Mouse (Mus musculus) gastrocnemius, postnatal 14 days (tissue): ENCODE data around the gene Mrpl21. TPM values are rescaled to one million over a fixed set of nuclear protein-coding genes. Genes with fewer than 3 reads are reported as not detected.
A peak's percentile ranks its signal among the peaks of the same experiment; 100 is the strongest.

Source experiments
- DNase-seq: peaks from one replicate; pipeline ENCODE4 v3.0.0; 2021; ENCODE audit warnings: mixed read lengths
- intact Hi-C: fragments of 180-260 bp; cut with DNase I; formaldehyde crosslinking; loops from one replicate; pipeline ENCODE4 v1.15.1; 2025; ENCODE audit warnings: low total_unique reads
- total RNA-seq, 2 experiments: library from RNA; stranded (reverse); gene quantifications; 2 replicates each; pipeline ENCODE4 v1.2.3; 2021

Gene Mrpl21
- total RNA-seq, 2 experiments from 2014 or later, result 65.2 to 69.9 TPM

DNA sequence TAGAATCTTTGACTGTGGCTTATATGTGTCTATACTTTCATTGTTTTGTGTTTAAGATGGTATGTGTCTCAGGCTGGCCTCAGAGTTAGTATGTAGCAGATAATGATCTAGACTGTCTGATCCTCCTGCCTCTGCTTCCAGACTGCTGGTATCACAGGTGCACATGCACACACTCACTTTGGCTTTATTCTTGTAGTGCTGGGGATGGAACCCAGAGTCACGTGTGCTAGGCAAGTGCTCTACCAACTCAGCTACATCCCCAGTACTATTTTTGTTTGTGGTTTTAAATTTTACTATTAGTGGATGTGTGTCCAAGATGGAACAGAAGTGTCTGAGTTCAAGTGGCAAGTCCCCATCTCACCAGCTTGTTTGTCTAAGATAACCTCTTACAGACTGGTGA lies 10.3 kb downstream of the Mrpl21 start:
- intact Hi-C loops, result loop anchor here (5.0 kb wide), 1 partner anchor 154 kb away; no protein-coding TSS in a partner anchor
- no peak for DNase-seq

DNA sequence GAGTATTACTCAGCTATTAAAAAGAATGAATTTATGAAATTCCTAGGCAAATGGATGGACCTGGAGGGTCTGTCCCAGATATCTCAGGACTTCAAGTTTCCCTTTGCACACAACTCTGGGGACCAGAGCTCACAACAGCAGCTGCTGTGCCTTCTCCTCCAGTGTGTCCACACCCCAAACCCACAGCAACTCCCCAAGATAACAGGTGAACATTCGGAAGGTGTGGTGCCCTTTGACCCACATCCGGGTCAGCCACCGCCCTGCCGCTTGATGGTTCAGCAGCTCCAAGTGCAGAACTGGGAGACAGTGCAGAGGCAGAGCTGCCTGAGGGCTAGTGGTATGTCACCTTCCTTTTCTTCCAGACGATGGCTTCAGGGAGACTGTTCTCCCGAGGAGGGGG lies 12.5 kb downstream of the Mrpl21 start:
- no peak for DNase-seq

DNA sequence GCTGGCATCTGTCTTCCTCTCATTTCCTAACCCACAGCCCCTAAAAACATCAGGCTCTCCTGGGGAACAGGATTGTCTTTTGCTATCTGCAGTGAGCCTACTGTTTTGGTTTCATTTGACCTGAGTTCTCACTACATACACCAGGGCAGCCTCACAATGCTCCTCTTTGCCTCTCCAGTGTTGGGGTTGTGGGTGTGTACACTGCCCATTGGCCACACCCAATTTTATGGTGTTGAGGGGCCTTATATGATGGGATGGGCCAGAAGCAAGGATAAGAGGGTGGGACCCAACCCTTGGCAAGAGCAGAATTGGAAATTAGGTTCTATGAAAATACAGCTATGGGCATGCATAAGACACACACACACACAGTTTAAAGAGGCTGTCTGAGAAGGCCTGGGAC lies 14.3 kb downstream of the Mrpl21 start:
- DNase-seq, result no peak
- intact Hi-C loops, result no loop called here

More for the DNA sequence above, 12.5 kb downstream of the Mrpl21 start:
- intact Hi-C loops, result no loop called here

DNA sequence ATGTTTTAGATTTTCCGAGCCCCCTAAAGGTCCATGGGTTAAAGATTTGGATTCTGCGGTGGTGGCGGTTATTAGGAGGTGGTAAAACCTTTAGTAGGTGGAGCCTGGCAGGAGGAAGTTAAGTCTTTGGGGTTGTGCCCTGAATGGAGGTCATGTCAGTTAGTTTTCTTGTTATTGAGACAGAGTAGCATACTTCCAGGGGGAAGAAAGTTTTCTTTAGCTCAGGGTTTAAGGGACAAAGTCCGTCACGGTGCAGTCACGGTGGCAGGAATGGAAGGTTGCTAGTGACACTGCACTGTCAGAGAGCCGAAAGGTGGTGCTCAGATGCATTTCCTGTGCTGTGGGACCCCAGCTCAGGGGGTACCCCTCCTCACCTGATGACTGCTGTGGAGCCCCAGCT lies 15.1 kb downstream of the Mrpl21 start:
- intact Hi-C loops, result no loop called here

DNA sequence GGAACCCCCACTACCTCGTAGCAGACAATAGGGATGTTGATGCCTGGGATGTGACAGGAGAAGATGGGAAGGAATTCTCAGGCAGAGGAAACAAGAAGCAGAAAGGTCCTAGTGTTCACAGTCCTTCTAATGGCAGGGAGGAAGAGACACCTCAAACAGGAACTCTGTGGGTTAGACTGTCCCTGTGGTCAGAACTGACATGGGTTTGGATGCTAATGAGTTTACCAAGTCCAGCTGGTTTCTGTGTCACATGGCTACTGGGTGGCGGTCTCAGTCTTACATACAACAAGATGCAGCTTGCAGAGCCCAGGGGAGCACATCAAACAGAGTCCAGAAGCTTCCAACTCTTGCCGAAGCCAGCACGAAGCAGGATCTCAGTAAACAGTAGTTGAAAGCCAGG lies 21.3 kb downstream of the Mrpl21 start:
- no peak for DNase-seq
- intact Hi-C loops, result loop anchor here (5.0 kb wide), 1 partner anchor 63 kb away; no protein-coding TSS in a partner anchor

More for the DNA sequence above, 15.1 kb downstream of the Mrpl21 start:
- DNase-seq, result no peak

DNA sequence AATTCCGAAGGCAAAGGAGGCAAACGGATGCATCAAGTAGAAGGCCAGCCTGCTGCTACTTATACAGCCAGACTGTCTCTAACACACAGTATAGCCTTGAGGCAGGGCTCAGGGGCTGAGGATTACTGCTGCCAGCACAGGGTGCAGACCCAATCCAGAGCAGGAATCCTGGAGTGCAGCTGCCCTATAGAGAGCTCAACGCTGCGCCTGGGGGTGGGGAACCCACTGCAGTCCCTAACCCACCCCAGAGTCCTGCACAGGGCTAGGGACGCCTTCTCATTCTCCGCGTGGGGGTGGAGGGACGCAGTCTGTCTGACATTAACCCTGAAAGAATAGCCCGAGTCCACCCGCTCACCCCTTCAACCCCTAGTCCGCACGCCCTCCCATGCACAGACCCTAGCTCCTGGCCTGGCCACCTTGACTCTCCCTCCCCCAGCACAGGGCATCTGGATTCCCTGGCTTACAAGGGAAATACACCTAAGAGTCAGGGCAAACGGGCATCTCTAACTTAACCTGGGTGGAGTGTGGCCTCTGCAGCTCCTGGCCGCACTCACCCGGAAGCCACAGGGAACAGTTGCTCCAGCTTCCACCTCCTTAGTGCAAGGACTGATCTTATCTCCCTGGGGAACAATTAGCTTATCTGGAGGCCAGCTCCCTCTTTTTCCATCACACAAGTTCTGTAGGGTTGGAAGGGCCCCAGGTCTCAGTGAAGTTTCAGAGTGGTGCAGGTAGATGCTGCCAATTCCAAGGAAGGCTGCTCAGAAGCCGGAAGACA lies 24.7 kb downstream of the Mrpl21 start:
- intact Hi-C loops, result no loop called here
- no peak for DNase-seq

DNA sequence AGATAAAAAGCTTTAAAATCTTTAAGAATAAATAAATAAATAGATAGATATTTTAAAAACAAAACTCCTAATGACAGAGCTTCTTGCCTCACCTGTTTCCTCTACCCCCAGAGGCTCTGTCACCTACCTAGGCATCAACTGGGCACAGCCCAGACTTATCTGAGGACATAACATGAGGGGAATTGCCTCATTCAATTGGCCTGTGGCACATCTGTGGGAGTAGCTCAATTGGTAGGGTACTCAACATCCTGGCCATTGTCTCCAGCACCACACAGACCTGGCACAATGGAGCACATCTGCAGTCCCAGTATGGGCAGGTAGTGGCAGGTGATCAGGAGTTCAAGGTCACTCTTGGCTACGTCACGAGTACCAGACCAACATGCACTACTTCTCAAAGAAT lies 36.6 kb downstream of the Mrpl21 start:
- no peak for DNase-seq
- intact Hi-C loops, result no loop called here

DNA sequence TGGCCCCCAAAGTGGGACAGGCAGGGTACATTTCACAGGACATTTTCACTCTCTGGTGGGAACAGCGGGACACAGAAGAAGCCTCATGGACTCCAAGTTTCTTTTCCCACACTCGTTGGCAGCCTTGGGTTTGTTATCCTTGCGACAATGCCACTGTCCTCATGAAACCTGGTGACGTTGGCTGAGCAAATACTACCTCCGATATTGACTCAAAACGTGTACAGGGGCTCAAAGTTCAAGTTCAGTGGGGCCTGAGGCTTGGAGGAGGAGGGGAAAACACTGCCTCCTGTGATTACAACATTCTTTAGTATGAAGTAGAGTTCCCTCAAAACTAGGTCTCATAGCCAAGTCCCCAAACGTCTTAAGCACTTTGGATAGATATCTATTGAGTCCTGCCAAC lies 37.4 kb downstream of the Mrpl21 start:
- intact Hi-C loops, result no loop called here

DNA sequence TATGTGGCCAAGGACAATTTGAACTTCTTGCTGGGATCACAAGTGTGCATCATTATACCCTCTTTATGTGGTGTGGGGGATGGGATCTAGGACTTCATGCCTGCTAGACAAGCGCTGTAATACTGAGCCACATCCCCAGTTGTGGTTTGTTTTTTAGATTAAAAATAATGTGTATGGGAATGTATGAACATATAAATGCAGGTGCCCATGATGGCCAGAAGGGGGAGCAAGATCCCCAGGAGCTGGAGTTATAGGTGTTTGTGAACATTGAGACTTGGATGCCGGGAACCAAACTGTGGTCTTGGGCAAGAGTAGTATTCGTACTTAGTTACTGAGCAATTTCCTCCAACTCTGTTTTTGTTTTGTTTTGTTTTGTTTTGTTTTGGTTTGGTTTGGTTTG lies 38.1 kb downstream of the Mrpl21 start:
- no peak for DNase-seq

More for the DNA sequence above, 37.4 kb downstream of the Mrpl21 start:
- DNase-seq, result no peak

DNA sequence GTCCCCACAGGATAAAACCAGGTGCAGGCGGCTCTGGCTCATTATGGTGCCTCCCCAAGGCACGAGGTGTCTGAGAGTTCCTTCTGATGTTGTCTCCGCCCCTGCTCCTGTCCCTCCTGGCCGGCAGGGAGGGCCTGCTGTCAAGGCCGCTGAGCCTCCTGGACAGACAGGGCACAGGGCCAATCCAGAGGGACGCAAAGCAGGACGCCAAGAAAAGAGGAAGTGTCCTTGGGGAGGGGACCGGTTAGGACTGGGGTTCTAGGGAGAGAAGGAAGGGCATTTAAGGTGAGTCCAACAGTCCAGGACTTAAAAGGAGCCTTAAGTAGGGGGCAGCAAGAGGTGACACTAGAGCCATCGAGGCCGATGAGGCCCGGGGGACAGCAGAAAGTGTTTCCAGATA lies 38.9 kb downstream of the Mrpl21 start:
- peak; percentile 71 for DNase-seq
- intact Hi-C loops, result no loop called here

More for the DNA sequence above, 38.1 kb downstream of the Mrpl21 start:
- intact Hi-C loops, result no loop called here

DNA sequence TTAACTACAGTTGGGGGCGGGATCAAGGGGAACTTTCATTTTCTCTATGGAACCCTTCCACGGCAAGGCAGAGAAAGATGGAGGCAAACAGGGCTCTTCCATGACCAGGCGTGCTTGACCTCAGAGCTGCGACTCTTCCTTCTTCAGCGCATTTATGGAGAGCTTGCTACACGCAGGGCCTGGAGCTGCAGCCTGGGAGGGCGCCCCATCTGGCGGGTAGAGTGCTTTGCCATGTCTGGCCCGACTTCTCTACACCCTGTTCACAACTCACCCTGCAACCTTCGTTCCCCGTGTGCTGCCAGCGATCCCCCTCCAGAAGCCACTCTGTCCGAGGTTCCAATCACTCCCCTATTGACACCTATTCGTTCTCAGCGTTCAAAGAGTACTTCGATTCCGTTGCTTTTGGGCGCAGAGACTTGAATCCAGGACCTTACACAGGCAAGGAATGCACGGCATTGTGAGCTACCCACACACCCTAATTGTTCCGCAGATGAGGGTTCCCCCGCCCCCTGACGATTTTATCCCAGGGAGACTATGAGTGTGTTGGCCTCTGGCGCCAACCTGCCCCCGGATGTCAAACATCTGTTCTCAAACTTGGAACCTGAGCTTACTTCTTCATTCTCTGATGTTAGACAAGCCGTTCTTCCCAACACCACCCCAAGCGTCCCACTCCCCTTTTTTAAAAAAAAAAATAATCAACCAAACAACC lies 39.7 kb downstream of the Mrpl21 start, which contains the start of gene Cpt1a:
Gene Cpt1a (plus strand): TSS at position 74 of the 709 bp plus-strand sequence.
- intact Hi-C loops, result no loop called here
- DNase-seq, result peak; percentile 65

DNA sequence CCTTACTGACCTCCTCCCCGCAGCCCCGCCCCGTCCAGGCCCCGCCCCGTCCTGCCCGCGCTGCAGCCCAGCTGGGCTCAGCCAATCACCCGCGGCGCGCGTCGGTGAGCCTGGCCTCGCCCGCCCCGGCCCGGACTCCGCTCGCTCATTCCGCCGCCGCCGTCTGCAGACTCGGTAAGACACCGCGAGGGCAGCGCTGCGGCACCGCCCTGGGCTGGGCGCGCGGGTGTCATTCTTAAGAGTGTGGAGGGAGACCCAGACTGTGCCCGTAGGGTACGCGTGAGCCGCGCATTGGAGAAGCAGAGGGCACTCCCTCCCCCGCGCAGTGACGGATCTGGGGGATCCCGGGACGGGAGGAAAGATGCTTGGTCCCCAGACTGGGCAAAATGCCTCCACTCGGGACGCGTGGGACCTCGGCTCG lies 40.5 kb downstream of the Mrpl21 start:
- peak; percentile 91 for DNase-seq
- intact Hi-C loops, result no loop called here

DNA sequence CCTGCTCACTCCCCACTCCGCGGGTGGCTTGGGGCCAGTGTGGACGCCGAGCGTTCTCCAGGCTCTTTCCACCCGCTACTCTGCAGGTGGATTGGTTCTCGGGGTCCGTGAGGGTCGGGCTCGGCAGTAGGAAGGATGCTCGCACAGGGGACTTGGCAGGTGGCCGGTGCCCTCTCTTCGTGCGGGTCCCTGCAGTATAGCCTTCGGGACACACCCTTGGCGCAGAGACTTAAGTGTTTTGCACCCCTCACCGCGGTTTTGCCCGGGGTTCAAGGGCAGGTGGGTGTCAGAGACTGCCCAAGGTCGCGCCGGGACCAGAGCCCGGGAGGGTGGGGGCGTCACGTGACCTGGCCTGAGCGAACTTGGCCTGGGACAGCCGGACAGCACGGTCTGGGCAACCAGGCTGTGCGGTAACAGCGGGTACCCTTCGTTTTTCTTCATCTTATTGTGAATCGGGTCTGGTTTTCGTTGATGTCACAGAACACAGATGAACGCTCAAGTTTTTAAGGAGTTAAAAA lies 41.1 kb downstream of the Mrpl21 start:
- peak; percentile 78 for DNase-seq
- intact Hi-C loops, result no loop called here

DNA sequence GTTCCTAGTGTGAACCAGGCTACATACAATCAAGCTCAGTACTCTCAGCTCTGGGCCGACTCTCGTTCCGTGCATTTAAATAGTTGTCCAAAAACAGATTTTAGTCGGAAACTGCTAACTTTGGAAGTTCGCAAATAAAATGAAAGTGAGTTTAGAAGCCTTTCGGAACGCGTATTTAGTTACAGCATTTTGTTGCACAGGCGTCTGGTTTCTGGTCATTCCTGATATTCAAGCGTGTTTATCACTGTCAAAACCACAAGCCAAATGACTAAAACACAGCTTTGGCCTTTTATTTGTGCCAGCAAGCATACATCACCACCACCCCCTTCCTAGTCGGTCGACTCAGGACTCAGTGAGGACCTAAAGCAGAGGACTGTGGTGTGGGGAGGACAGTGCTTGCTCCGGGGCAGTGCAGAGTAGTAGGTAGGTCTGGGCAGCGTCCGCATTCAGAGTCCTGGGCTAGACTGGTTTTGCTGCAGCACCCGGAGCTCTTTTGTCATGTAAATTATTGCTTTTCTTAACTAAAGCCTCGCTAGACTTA lies 41.6 kb downstream of the Mrpl21 start:
- intact Hi-C loops, result no loop called here
- DNase-seq, result no peak

DNA sequence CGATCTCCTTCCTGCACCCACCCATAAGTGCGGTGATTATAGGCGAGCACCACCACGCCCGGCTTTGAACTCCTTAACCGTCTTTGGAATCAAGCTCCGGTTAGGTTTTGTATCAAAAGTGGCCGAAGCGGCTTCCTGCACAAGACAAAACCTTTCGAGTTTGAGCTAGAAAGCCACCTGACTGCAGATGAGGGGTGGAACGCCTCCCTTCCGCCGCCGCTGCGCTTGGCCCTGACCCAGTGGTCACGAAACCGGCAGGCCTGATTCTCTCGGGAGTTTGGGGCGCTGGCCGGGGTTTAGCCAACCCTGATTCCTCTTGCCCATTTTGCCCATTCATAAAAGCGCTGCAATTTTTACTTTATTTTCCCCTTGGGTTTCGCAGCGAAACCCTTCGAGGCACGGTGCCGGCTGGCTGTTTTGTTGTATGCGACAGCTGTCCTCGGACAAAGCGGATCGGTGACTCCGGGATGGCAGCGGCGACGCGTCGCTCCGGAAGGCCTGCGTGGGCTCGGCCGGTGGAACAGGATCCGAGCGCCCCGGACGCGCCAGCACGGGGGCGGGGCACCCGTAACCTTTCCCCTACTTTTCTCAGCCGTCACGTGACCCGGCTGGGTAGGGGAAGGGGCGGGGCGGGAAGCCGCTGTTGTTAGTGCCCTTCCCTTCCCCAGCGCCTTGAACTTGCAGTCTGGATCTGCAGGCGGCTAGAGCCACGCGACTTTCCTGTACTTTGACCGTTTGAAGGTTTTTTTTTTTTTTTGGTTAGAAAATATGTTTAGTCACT lies 42.4 kb downstream of the Mrpl21 start:
- DNase-seq, result peak; percentile 94
- intact Hi-C loops, result no loop called here

DNA sequence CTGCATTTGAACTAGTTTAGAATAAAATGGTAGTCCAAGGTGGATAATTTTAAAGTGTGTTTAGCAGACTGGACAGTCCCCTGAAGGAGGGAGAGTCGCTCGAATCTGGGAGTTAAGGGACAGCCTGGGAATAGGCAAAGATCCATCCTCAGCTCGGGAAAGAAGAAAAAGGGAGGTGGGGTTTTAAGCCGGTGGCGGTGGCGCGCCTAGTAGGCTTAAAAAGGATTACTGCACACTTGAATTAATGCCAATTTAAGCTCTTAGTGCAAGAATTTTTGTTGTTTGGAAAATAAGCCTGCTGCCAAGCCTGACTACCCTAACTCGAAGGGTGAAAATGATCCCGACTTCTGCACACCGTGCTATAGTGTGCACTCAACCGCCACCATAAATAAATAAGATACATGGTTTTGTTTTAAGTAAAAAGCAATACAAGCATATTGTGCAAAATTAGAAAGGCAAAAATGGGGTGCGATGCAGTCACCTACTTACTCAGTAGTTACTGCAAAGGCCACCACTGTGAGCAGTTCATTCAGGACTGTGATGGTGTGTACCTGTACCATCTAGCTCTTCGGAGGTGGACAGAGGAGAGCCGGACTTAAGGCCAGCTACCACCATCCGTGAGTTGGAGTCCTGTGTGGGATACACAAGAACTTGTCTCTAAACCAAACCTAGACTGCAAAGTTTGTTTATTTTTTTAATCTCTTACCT lies 43.2 kb downstream of the Mrpl21 start:
- DNase-seq, result no peak
- intact Hi-C loops, result no loop called here

DNA sequence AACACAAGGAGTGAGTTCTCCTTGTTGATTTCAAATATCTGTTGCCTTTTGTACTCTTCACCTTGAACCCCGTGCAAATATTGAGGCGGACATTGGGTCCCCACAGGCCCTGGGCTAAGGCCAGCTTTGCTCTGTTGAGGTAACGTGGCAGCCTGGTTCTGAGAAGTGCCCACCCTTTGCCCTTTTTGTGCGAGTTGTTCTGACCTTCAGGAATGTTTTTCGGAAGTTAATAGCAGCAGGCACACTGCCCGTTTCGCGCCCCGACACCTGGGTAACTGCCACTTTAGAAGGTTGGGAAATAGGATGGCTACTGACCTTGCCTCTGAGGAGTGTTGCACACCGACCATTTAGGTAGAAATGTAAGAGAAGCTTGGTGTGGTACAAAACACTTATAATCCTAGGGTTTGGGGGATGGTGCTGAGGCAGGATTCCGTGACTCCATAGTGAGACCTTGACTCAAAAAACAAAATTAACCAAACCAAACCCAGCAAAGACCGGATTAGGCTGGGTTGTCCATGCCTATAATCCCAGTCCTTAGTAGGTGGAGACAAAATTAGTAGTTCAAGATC lies 43.9 kb downstream of the Mrpl21 start:
- intact Hi-C loops, result no loop called here
- DNase-seq, result no peak

DNA sequence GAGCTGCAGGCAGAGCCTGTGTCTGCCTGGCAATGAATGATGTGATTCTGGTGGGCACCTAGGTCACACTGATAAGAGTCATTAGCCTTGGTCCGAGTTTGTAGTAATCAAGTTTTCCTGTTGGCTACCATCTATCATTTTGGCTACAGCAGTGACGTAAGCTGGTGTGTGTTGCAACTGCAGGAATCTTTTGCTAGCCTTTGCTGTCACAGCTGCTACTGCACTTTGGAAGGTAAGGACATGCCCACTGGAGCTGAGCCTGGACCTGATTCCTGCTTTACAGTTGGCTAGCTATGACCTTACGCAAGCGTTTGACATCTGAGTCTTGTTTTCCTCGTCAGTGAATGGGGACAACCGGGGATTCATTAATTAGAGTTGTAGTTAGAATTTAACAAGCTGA lies 50.5 kb downstream of the Mrpl21 start:
- DNase-seq, result no peak
- intact Hi-C loops, result no loop called here
